Mouse (Mus musculus) cerebellum, postnatal 36 days (tissue): ENCODE data around the gene Farp1.
"Not testable (repeated sequence)": the region's sequence is repeated elsewhere in the genome, so short reads cannot be mapped to it uniquely, and the experiment has no call there.

ENCODE experiments used
- DNase-seq, 2 experiments: peaks; one replicate each; pipeline ENCODE4 v3.0.0; 2021 to 2022; ENCODE audit warnings: mixed read lengths in 2 of 2

The Farp1 gene

GRCm38 (mm10) chr14:121107707-121108285 lies 72.8 kb downstream of the Farp1 start:
- DNase-seq: no peak

- DNase-seq: no peak
Observed at GRCm38 (mm10) chr14:121108439-121109115, 73.6 kb downstream of the Farp1 start.

GRCm38 (mm10) chr14:121109116-121109504 lies 74.1 kb downstream of the Farp1 start:
- DNase-seq: no peak

- no peak for DNase-seq
Observed at GRCm38 (mm10) chr14:121110492-121111267, 75.7 kb downstream of the Farp1 start.

GRCm38 (mm10) chr14:121112061-121112460 lies 77.1 kb downstream of the Farp1 start:
- DNase-seq: no peak

- peak; percentile 18 to 31 for DNase-seq
Observed at GRCm38 (mm10) chr14:121113785-121114184, 78.8 kb downstream of the Farp1 start.

- no peak for DNase-seq
Observed at GRCm38 (mm10) chr14:121116696-121117095, 81.7 kb downstream of the Farp1 start.

- DNase-seq: no peak
Observed at GRCm38 (mm10) chr14:121118860-121119259, 83.9 kb downstream of the Farp1 start.

- DNase-seq: peak; percentile 71 to 73
Observed at GRCm38 (mm10) chr14:121121664-121122063, 86.7 kb downstream of the Farp1 start.

- DNase-seq: no peak
Observed at GRCm38 (mm10) chr14:121122852-121123251, 87.9 kb downstream of the Farp1 start.

GRCm38 (mm10) chr14:121124409-121125010 lies 89.5 kb downstream of the Farp1 start:
- no peak for DNase-seq

- DNase-seq: no peak
Observed at GRCm38 (mm10) chr14:121125651-121126050, 90.7 kb downstream of the Farp1 start.

- DNase-seq: no peak
Observed at GRCm38 (mm10) chr14:121126291-121126690, 91.3 kb downstream of the Farp1 start.

- DNase-seq: no peak
Observed at GRCm38 (mm10) chr14:121128858-121129800, 94.1 kb downstream of the Farp1 start.

- DNase-seq: not testable (repeated sequence)
Observed at GRCm38 (mm10) chr14:121130351-121130750, 95.4 kb downstream of the Farp1 start.

- DNase-seq: no peak
Observed at GRCm38 (mm10) chr14:121134414-121134813, 99.4 kb downstream of the Farp1 start.

GRCm38 (mm10) chr14:121143831-121144455 lies 108.9 kb downstream of the Farp1 start:
- DNase-seq: no peak

- no peak for DNase-seq
Observed at GRCm38 (mm10) chr14:121144496-121144895, 109.5 kb downstream of the Farp1 start.

GRCm38 (mm10) chr14:121145291-121145690 lies 110.3 kb downstream of the Farp1 start:
- no peak for DNase-seq

GRCm38 (mm10) chr14:121145698-121146097 lies 110.7 kb downstream of the Farp1 start:
- no peak for DNase-seq

- DNase-seq: no peak
Observed at GRCm38 (mm10) chr14:121146213-121146612, 111.2 kb downstream of the Farp1 start.

- no peak for DNase-seq
Observed at GRCm38 (mm10) chr14:121147026-121147425, 112.0 kb downstream of the Farp1 start.
